Mouse (Mus musculus): ENCODE measurements at regions not wholly inside any gene's neighbourhood (a gene's known extent, or its start where the extent isn't known, plus 50 kb on each side); places are given as distances from the start of the nearest gene placed in this dataset.

GRCm38 (mm10) chr2:169388569-169388968, 199.0 kb downstream of the Gm11011 start:
- H3K27ac ChIP-seq (ENCODE audit: low read length) = no peak overlapping the region
- 0 out of 2 replicates have a peak, but pooled peaks cover 3% of the 10 kb centered on the region for H3K9me3 ChIP-seq (replicated peaks; ENCODE audit: control insufficient read depth, low read length)
- H3K4me2 ChIP-seq (ENCODE audit: low read depth, low read length) = no peak overlapping the region
- H3K4me1 ChIP-seq (ENCODE audit: control insufficient read depth, insufficient read depth, low read length) = no peaks in the 10 kb centered on the region
- H3K27me3 ChIP-seq (ENCODE audit: control insufficient read depth, insufficient read depth, low read length) = no peaks in the 10 kb centered on the region
- ATAC-seq (ENCODE audit: insufficient read depth, low FRiP score) = no peak
- no peak overlapping the region for H3K4me3 ChIP-seq (replicated peaks; ENCODE audit: low read length)
- no peak overlapping the region for H3K9ac ChIP-seq (ENCODE audit: low read length)
- WGBS = 60% methylated on average over 8 of the region's 8 CpGs
- H3K36me3 ChIP-seq (ENCODE audit: control insufficient read depth, insufficient read depth, low read length) = no peaks in the 10 kb centered on the region

- 79% methylated on average over 23 of the region's 23 CpGs for WGBS
- Histone ChIP-seq H3K36me3 (ENCODE audit: control insufficient read depth, insufficient read depth, low read length) (no peaks in the 10 kb centered on the region), H3K4me2 (ENCODE audit: low read depth, low read length) (no peak overlapping the region), H3K27ac (ENCODE audit: low read length) (no peak overlapping the region), H3K9me3 (replicated peaks; ENCODE audit: control insufficient read depth, low read length) (0 out of 2 replicates have a peak, but pooled peaks cover 4% of the 10 kb centered on the region), H3K9ac (ENCODE audit: low read length) (no peak overlapping the region), H3K4me1 (ENCODE audit: control insufficient read depth, insufficient read depth, low read length) (no peaks in the 10 kb centered on the region), H3K27me3 (ENCODE audit: control insufficient read depth, insufficient read depth, low read length) (no peaks in the 10 kb centered on the region), H3K4me3 (replicated peaks; ENCODE audit: low read length) (no peak overlapping the region)
- ATAC-seq (ENCODE audit: insufficient read depth, low FRiP score) = no peak
Observed at GRCm38 (mm10) chr2:169387765-169388518, 199.6 kb downstream of the Gm11011 start.

GRCm38 (mm10) chr2:169383701-169384100, 203.8 kb downstream of the Gm11011 start:
- Histone ChIP-seq H3K27ac (ENCODE audit: low read length) (no peak overlapping the region), H3K9ac (ENCODE audit: low read length) (no peak overlapping the region), H3K36me3 (ENCODE audit: control insufficient read depth, insufficient read depth, low read length) (no peaks in the 10 kb centered on the region), H3K4me3 (replicated peaks; ENCODE audit: low read length) (no peak overlapping the region), H3K4me2 (ENCODE audit: low read depth, low read length) (no peak overlapping the region), H3K9me3 (replicated peaks; ENCODE audit: control insufficient read depth, low read length) (0 out of 2 replicates have a peak, but pooled peaks cover 4% of the 10 kb centered on the region), H3K4me1 (ENCODE audit: control insufficient read depth, insufficient read depth, low read length) (no peaks in the 10 kb centered on the region), H3K27me3 (ENCODE audit: control insufficient read depth, insufficient read depth, low read length) (no peaks in the 10 kb centered on the region)
- whole genome bisulfite sequencing = 69% methylated on average over 3 of the region's 3 CpGs
- no peak for ATAC-seq (ENCODE audit: insufficient read depth, low FRiP score)

DNA sequence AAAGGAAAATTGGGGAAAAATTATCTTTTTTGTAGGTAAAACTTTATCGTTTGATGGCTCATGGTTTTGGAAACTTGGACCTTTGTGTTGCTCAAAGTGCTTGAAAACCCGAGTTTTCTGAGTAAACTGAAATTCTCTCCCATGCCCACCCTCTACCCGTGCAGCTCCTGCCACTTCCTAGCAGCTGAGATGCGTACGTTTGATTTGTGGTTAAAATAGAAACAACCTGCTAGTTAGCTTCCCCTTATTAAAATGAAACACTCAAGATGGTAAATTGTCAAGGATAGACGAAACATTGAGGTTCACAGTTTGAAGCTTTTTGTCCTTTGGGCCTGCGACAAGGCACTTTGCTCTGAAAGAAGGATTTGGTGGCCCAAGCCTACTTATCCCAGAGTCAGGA, 214.5 kb downstream of the Gm11011 start:
- Histone ChIP-seq H3K27me3 (ENCODE audit: control insufficient read depth, insufficient read depth, low read length) (no peaks in the 10 kb centered on the region), H3K36me3 (ENCODE audit: control insufficient read depth, insufficient read depth, low read length) (no peaks in the 10 kb centered on the region), H3K9ac (ENCODE audit: low read length) (no peak overlapping the region), H3K4me2 (ENCODE audit: low read depth, low read length) (no peak overlapping the region), H3K4me1 (ENCODE audit: control insufficient read depth, insufficient read depth, low read length) (no peaks in the 10 kb centered on the region), H3K27ac (ENCODE audit: low read length) (no peak overlapping the region), H3K9me3 (replicated peaks; ENCODE audit: control insufficient read depth, low read length) (no peaks in the 10 kb centered on the region), H3K4me3 (replicated peaks; ENCODE audit: low read length) (no peak overlapping the region)
- 78% methylated on average over 7 of the region's 7 CpGs for WGBS
- no peak for ATAC-seq (ENCODE audit: insufficient read depth, low FRiP score)

DNA sequence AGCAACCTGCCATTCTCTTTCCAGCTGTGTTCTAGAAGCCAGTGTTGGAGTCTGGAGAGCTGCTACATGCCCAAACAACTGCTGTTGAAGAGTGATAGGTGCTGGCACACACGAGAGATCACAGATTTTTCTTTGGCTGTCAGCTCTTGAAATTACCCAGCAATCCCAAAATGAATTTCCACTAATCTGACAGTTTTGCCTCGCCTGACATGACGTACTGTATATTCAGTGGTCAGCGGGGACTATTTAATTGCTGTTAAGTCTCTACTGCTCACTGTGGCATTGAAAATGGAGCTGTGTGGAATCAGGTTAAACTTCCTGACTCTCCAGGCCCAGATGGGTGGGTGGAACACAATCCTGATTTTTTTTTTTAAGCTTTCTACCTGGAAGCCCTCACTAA, 222.5 kb downstream of the Gm11011 start:
- no peak for ATAC-seq (ENCODE audit: insufficient read depth, low FRiP score)
- H3K9me3 ChIP-seq (replicated peaks; ENCODE audit: control insufficient read depth, low read length) = no peaks in the 10 kb centered on the region
- H3K4me3 ChIP-seq (replicated peaks; ENCODE audit: low read length) = no peak overlapping the region
- H3K9ac ChIP-seq (ENCODE audit: low read length) = no peak overlapping the region
- WGBS = 58% methylated on average over 4 of the region's 4 CpGs
- H3K36me3 ChIP-seq (ENCODE audit: control insufficient read depth, insufficient read depth, low read length) = no peaks in the 10 kb centered on the region
- no peak overlapping the region for H3K27ac ChIP-seq (ENCODE audit: low read length)
- H3K4me2 ChIP-seq (ENCODE audit: low read depth, low read length) = no peak overlapping the region
- H3K4me1 ChIP-seq (ENCODE audit: control insufficient read depth, insufficient read depth, low read length) = no peaks in the 10 kb centered on the region
- no peaks in the 10 kb centered on the region for H3K27me3 ChIP-seq (ENCODE audit: control insufficient read depth, insufficient read depth, low read length)

DNA sequence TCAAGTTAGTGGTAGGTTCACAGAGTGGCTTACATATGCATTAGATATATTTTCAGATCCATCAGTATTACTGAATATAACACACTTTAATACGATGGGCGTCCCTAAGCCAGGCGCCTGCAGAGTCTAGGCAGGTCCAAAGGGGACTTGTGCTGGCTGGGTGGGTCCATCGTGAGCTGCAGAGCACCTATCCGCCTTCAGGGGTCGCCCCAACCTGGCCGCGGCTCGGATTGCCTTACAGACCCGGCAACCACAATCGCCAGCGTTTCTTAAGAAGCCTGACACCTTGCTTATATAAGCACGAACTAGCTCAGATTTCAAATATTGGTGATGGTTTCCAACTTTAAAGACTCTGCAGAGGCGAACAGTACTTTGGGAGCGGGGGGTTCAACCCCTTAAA, 227.3 kb downstream of the Gm11011 start:
- H3K4me2 ChIP-seq (ENCODE audit: low read depth, low read length) = peak overlapping the region; percentile 41; the same call in 1 of the 2 replicates
- no peak overlapping the region for H3K27ac ChIP-seq (ENCODE audit: low read length)
- no peaks in the 10 kb centered on the region for H3K27me3 ChIP-seq (ENCODE audit: control insufficient read depth, insufficient read depth, low read length)
- ATAC-seq (ENCODE audit: insufficient read depth, low FRiP score) = no peak
- 11% methylated on average over 15 of the region's 15 CpGs for WGBS
- H3K4me1 ChIP-seq (ENCODE audit: control insufficient read depth, insufficient read depth, low read length) = no peaks in the 10 kb centered on the region
- no peaks in the 10 kb centered on the region for H3K36me3 ChIP-seq (ENCODE audit: control insufficient read depth, insufficient read depth, low read length)
- no peaks in the 10 kb centered on the region for H3K9me3 ChIP-seq (replicated peaks; ENCODE audit: control insufficient read depth, low read length)
- peak overlapping the region; percentile 22; the same call in 1 of the 2 replicates for H3K4me3 ChIP-seq (replicated peaks; ENCODE audit: low read length)
- no peak overlapping the region for H3K9ac ChIP-seq (ENCODE audit: low read length)

- Histone ChIP-seq H3K27ac (ENCODE audit: low read length) (no peak overlapping the region), H3K9ac (ENCODE audit: low read length) (no peak overlapping the region), H3K36me3 (ENCODE audit: control insufficient read depth, insufficient read depth, low read length) (no peaks in the 10 kb centered on the region), H3K27me3 (ENCODE audit: control insufficient read depth, insufficient read depth, low read length) (no peaks in the 10 kb centered on the region), H3K4me1 (ENCODE audit: control insufficient read depth, insufficient read depth, low read length) (no peaks in the 10 kb centered on the region), H3K4me2 (ENCODE audit: low read depth, low read length) (no peak overlapping the region), H3K9me3 (replicated peaks; ENCODE audit: control insufficient read depth, low read length) (no peaks in the 10 kb centered on the region), H3K4me3 (replicated peaks; ENCODE audit: low read length) (no peak overlapping the region)
- ATAC-seq (ENCODE audit: insufficient read depth, low FRiP score) = no peak
- 80% methylated on average over 10 of the region's 10 CpGs for WGBS
Observed at GRCm38 (mm10) chr2:169357400-169357799, 230.1 kb downstream of the Gm11011 start.

DNA sequence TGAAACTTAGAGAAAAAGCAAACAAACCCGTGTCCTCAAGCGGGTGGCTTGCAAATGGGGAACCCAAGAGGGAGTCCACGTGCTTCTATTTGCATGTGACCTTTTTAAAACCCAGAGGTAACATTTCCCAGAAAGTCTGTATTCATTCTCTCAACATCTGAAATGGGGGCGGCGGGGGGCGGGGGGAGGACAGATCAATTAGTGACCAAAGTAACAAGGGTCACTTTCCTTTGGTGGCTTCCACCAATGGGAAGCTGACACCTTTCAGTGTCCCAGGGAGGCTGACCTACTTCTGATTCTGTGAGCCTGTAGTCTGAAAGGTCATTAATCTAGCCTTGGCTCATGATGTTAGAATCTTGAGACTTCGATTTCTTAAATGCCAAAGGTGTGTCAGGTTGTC, 236.0 kb downstream of the Gm11011 start:
- Histone ChIP-seq H3K4me3 (replicated peaks; ENCODE audit: low read length) (no peak overlapping the region), H3K36me3 (ENCODE audit: control insufficient read depth, insufficient read depth, low read length) (no peaks in the 10 kb centered on the region), H3K27ac (ENCODE audit: low read length) (no peak overlapping the region), H3K4me2 (ENCODE audit: low read depth, low read length) (no peak overlapping the region), H3K9ac (ENCODE audit: low read length) (no peak overlapping the region), H3K27me3 (ENCODE audit: control insufficient read depth, insufficient read depth, low read length) (no peaks in the 10 kb centered on the region), H3K4me1 (ENCODE audit: control insufficient read depth, insufficient read depth, low read length) (no peaks in the 10 kb centered on the region), H3K9me3 (replicated peaks; ENCODE audit: control insufficient read depth, low read length) (no peaks in the 10 kb centered on the region)
- 71% methylated on average over 7 of the region's 7 CpGs for WGBS
- ATAC-seq (ENCODE audit: insufficient read depth, low FRiP score) = no peak

DNA sequence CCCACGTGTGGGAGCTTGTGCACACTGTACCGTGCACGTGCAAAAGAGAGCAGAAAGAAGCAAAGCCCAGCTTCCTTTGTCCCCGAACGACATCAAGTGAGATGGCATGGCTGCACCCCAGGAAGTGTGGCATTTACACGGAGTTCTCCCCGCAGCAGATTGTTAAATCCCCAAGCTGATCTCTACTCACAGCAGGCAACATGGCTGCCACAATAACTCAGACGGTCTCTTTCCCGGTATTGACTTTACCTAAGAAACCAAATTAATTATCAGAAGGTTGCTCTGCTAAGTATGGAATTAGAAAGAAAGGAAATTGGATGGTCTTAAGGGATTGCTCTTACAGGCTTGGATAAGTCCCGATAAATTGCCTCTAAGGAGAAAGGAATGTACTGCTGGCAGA, 241.4 kb downstream of the Gm11011 start:
- H3K27ac ChIP-seq (ENCODE audit: low read length) = no peak overlapping the region
- no peaks in the 10 kb centered on the region for H3K9me3 ChIP-seq (replicated peaks; ENCODE audit: control insufficient read depth, low read length)
- H3K4me2 ChIP-seq (ENCODE audit: low read depth, low read length) = no peak overlapping the region
- H3K9ac ChIP-seq (ENCODE audit: low read length) = no peak overlapping the region
- H3K27me3 ChIP-seq (ENCODE audit: control insufficient read depth, insufficient read depth, low read length) = no peaks in the 10 kb centered on the region
- no peak overlapping the region for H3K4me3 ChIP-seq (replicated peaks; ENCODE audit: low read length)
- ATAC-seq (ENCODE audit: insufficient read depth, low FRiP score) = no peak
- H3K4me1 ChIP-seq (ENCODE audit: control insufficient read depth, insufficient read depth, low read length) = no peaks in the 10 kb centered on the region
- H3K36me3 ChIP-seq (ENCODE audit: control insufficient read depth, insufficient read depth, low read length) = no peaks in the 10 kb centered on the region
- 68% methylated on average over 10 of the region's 10 CpGs for WGBS

All from stomach, embryonic 16.5 days (tissue).